Comparison of ENCODE assay signal across 31 mouse cellular contexts in the genomic region with DNA sequence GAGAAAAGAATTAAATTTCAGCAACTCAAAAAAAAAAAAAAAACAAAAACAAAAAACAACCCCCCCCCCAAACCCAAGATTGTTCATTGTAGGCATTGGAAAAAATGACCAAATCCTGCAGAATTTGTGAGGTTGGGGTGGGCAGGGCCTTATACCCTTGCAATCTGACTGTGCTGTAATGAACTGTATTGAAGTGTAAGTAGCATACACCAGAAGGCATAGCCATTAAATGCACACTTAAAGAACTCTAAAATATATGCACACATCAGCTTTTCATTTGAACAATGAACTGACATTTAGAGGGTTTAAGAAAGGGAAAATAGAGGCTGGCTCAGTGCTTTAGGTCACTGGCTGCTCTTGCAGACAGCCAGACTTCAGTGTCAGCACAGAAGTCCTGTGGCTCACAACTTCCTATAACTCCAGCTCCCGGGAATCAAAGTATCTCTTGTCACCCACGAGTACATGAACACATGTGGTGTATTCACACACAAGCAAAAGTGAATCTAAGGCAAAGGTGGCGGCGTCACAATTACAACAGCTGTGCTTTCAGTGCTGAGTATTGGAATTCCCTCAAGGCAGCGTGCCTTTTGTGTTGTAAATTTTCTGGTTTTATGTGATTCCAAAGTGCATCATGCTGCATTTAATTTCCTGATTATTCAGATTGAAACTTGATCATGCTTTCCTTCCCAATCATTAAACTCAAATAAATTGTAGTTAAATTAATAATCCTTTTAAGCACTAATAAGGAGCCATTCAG.
A peak's percentile ranks its signal among the peaks of the same experiment; 100 is the strongest.
DNase-seq lines count a peak whose midpoint lies in the region; ATAC-seq lines count a peak whose summit lies in the region.
"Had no signal": no experiment of that assay in that cellular context is flagged by ENCODE, and none has a peak within 500 bp of the region (broad histone marks: within the 10 kb centered on the region; RNA-seq: fewer than 3 reads in every experiment).

No protein-coding gene starts in this region.

- H3K9ac ChIP-seq in embryonic facial prominence, embryonic 14.5 days (ENCODE audit: low read depth, low read length), result no peak overlapping the region
- no peak overlapping the region for H3K9ac ChIP-seq in kidney, embryonic 14.5 days (ENCODE audit: low read depth, low read length)
- H3K9ac ChIP-seq: embryonic facial prominence, embryonic 12.5 days; forebrain, embryonic 12.5 days; heart, embryonic 12.5 days; hindbrain, embryonic 13.5 days; limb, embryonic 15.5 days; liver, embryonic 14.5 days; lung, embryonic 14.5 days had no signal

- no peak for ATAC-seq in embryonic facial prominence, embryonic 14.5 days (ENCODE audit: low read depth)
- no peak for ATAC-seq in kidney, embryonic 14.5 days (ENCODE audit: low FRiP score, low TSS enrichment)
- ATAC-seq: inflammation-experienced regulatory T-cells, adult 6 months had no signal

- 33% methylated on average over 5 of the region's 5 CpGs for WGBS in embryonic facial prominence, embryonic 14.5 days
- WGBS in embryonic facial prominence, embryonic 10.5 days, result 48% methylated on average over 5 of the region's 5 CpGs
- WGBS in kidney, embryonic 14.5 days, result 38% methylated on average over 5 of the region's 5 CpGs
- 72% methylated on average over 5 of the region's 5 CpGs for WGBS in limb, embryonic 10.5 days

- H3K4me3 ChIP-seq in embryonic facial prominence, embryonic 14.5 days (ENCODE audit: low read depth, low read length), result no peak overlapping the region
- H3K4me3 ChIP-seq in embryonic facial prominence, embryonic 10.5 days, result no peak overlapping the region
- no peak overlapping the region for H3K4me3 ChIP-seq in kidney, embryonic 14.5 days (ENCODE audit: low read length)
- no peak overlapping the region for H3K4me3 ChIP-seq in limb, embryonic 10.5 days
- H3K4me3 ChIP-seq: embryonic facial prominence, embryonic 12.5 days; erythroblast, embryonic 14.5 days; forebrain, embryonic 12.5 days; heart, embryonic 12.5 days; hindbrain, embryonic 13.5 days; layer of hippocampus, adult 2 months; limb, embryonic 15.5 days; megakaryocyte, embryonic 14.5 days had no signal

- peaks cover 5% of the 10 kb centered on the region; the same call in 1 of the 2 replicates for H3K4me1 ChIP-seq in embryonic facial prominence, embryonic 14.5 days (ENCODE audit: control insufficient read depth, insufficient read depth, low read length)
- peaks cover 16% of the 10 kb centered on the region for H3K4me1 ChIP-seq in embryonic facial prominence, embryonic 10.5 days
- H3K4me1 ChIP-seq in kidney, embryonic 14.5 days (ENCODE audit: control insufficient read depth, insufficient read depth, low read length), result peaks cover 4% of the 10 kb centered on the region; the same call in 1 of the 2 replicates
- peaks cover 34% of the 10 kb centered on the region for H3K4me1 ChIP-seq in limb, embryonic 10.5 days
- H3K4me1 ChIP-seq: megakaryocyte, embryonic 14.5 days had no signal

- H3K27ac ChIP-seq in embryonic facial prominence, embryonic 14.5 days (replicated peaks; ENCODE audit: low read depth, low read length), result no peak overlapping the region
- H3K27ac ChIP-seq in embryonic facial prominence, embryonic 10.5 days (replicated peaks), result no peak overlapping the region
- no peak overlapping the region for H3K27ac ChIP-seq in kidney, embryonic 14.5 days (ENCODE audit: low read depth, low read length)
- peak overlapping the region; percentile 32; the same call in 1 of the 2 replicates for H3K27ac ChIP-seq in limb, embryonic 10.5 days
- H3K27ac ChIP-seq: embryonic facial prominence, embryonic 12.5 days; forebrain, embryonic 12.5 days; hindbrain, embryonic 13.5 days; layer of hippocampus, adult 2 months; limb, embryonic 15.5 days; liver, embryonic 14.5 days; stomach, postnatal 0 days had no signal

- peak; percentile 48 for DNase-seq in embryonic facial prominence, embryonic 14.5 days (ENCODE audit: low spot score)
- no peak for DNase-seq in embryonic facial prominence, embryonic 10.5 days (ENCODE audit: low spot score)
- peak; percentile 28 for DNase-seq in kidney, postnatal 10 days
- DNase-seq in R1 (ENCODE audit: low read depth, low spot score), result peak; percentile 46
- no peak for DNase-seq in limb, embryonic 10.5 days (ENCODE audit: low spot score)
- DNase-seq in spleen, postnatal 10 days (ENCODE audit: low spot score in 2 of 2), result no peak
- no peak for DNase-seq in adrenal gland, adult 18-20 months (ENCODE audit: low spot score in 2 of 2)
- DNase-seq: adrenal gland, adult 2 months; cerebellum, adult 11-12 months; cerebellum, postnatal 36 days; gastrocnemius, postnatal 25 days; heart, adult 18-20 months; heart, postnatal 10 days; kidney, adult 18-20 months; kidney, postnatal 14 days; lung, embryonic 14.5 days; lung, postnatal 36 days; thymus, adult 2 months; thymus, postnatal 4 days had no signal

- no peaks in the 10 kb centered on the region for H3K27me3 ChIP-seq in embryonic facial prominence, embryonic 14.5 days (replicated peaks; ENCODE audit: control insufficient read depth, insufficient read depth, low read length)
- no peaks in the 10 kb centered on the region for H3K27me3 ChIP-seq in embryonic facial prominence, embryonic 10.5 days (replicated peaks; ENCODE audit: low read depth, poor library complexity, severe bottlenecking)
- no peaks in the 10 kb centered on the region for H3K27me3 ChIP-seq in kidney, embryonic 14.5 days (ENCODE audit: control insufficient read depth, insufficient read depth, low read length)
- H3K27me3 ChIP-seq in limb, embryonic 10.5 days (ENCODE audit: low read depth, poor library complexity, severe bottlenecking), result no peaks in the 10 kb centered on the region
- H3K27me3 ChIP-seq: embryonic facial prominence, embryonic 12.5 days; forebrain, embryonic 12.5 days; heart, embryonic 12.5 days; hindbrain, embryonic 13.5 days; limb, embryonic 15.5 days; megakaryocyte, embryonic 14.5 days had no signal

- H3K9me3 ChIP-seq in embryonic facial prominence, embryonic 14.5 days (ENCODE audit: control insufficient read depth, low read length), result no peaks in the 10 kb centered on the region
- no peaks in the 10 kb centered on the region for H3K9me3 ChIP-seq in embryonic facial prominence, embryonic 10.5 days
- H3K9me3 ChIP-seq in kidney, embryonic 14.5 days (ENCODE audit: control insufficient read depth, low read length), result no peaks in the 10 kb centered on the region
- H3K9me3 ChIP-seq in limb, embryonic 10.5 days (replicated peaks), result no peaks in the 10 kb centered on the region
- H3K9me3 ChIP-seq: embryonic facial prominence, embryonic 12.5 days; forebrain, embryonic 12.5 days; heart, embryonic 12.5 days; hindbrain, embryonic 13.5 days; limb, embryonic 15.5 days; megakaryocyte, embryonic 14.5 days had no signal

- H3K36me3 ChIP-seq in embryonic facial prominence, embryonic 14.5 days (ENCODE audit: control insufficient read depth, insufficient read depth, low read length), result no peaks in the 10 kb centered on the region
- no peaks in the 10 kb centered on the region for H3K36me3 ChIP-seq in embryonic facial prominence, embryonic 10.5 days (replicated peaks)
- H3K36me3 ChIP-seq in kidney, embryonic 14.5 days (ENCODE audit: control insufficient read depth, insufficient read depth, low read length), result no peaks in the 10 kb centered on the region
- H3K36me3 ChIP-seq in limb, embryonic 10.5 days, result no peaks in the 10 kb centered on the region
- H3K36me3 ChIP-seq: embryonic facial prominence, embryonic 12.5 days; forebrain, embryonic 12.5 days; heart, embryonic 12.5 days; hindbrain, embryonic 13.5 days; limb, embryonic 15.5 days had no signal

- no peak overlapping the region for H3K4me2 ChIP-seq in embryonic facial prominence, embryonic 14.5 days (ENCODE audit: low read depth, low read length)
- H3K4me2 ChIP-seq in kidney, embryonic 14.5 days (replicated peaks; ENCODE audit: low read depth, low read length), result no peak overlapping the region
- H3K4me2 ChIP-seq: embryonic facial prominence, embryonic 12.5 days; forebrain, embryonic 12.5 days; heart, embryonic 12.5 days; hindbrain, embryonic 13.5 days; limb, embryonic 15.5 days; lung, embryonic 14.5 days had no signal

Comparison
In these comparisons a context has a peak if more than half of its experiments do, and no peak if none do; other contexts are left out.
1. DNase-seq: peak in embryonic facial prominence, embryonic 14.5 days (single experiment), kidney, postnatal 10 days (single experiment) and R1 (single experiment); none in embryonic facial prominence, embryonic 10.5 days (single experiment), limb, embryonic 10.5 days (single experiment), spleen, postnatal 10 days (0 of 2) and adrenal gland, adult 18-20 months (0 of 2).